Mouse (Mus musculus): Measurements from ENCODE around the gene Tmem254c.
"Not testable (repeated sequence)": the region's sequence is repeated elsewhere in the genome, so short reads cannot be mapped to it uniquely, and the experiment has no call there.

- TF ChIP-seq CTCF, EP300 (IDR thresholded peaks at IDR 0.05; ENCODE audit: low read depth): not testable (repeated sequence)
These were observed at the start of gene Tmem254c for GRCm38 (mm10) chr14:26067325-26067633.
